Mouse (Mus musculus): ENCODE results near the gene Olfr689.
"Not testable (repeated sequence)": the region's sequence is repeated elsewhere in the genome, so short reads cannot be mapped to it uniquely, and the experiment has no call there.

The Olfr689 gene

GRCm38 (mm10) chr7:105310865-105311264 is at the start of gene Olfr689:
TSS of gene Olfr689 (plus strand) at chr7:105311165.
- DNase-seq (ENCODE audit: low read depth, low spot score) = no peak

GRCm38 (mm10) chr7:105272426-105272825 is 38.5 kb upstream of the Olfr689 start:
- no peak for DNase-seq (ENCODE audit: low read depth, low spot score)

- no peak for DNase-seq (ENCODE audit: low read depth, low spot score)
Measured at GRCm38 (mm10) chr7:105287795-105288194, 23.2 kb upstream of the Olfr689 start, which contains the start of gene Olfr688. TSS of gene Olfr688 (plus strand) at chr7:105288095.

- no peak for DNase-seq (ENCODE audit: low read depth, low spot score)
Measured at GRCm38 (mm10) chr7:105290051-105290450, 20.9 kb upstream of the Olfr689 start.

- DNase-seq (ENCODE audit: low read depth, low spot score) = no peak
Measured at GRCm38 (mm10) chr7:105325302-105325701, 14.3 kb downstream of the Olfr689 start.

GRCm38 (mm10) chr7:105334004-105334403 is 23.0 kb downstream of the Olfr689 start, which contains the start of gene Olfr690:
TSS of gene Olfr690 (minus strand) at chr7:105334104.
- no peak for DNase-seq (ENCODE audit: low read depth, low spot score)

- DNase-seq (ENCODE audit: low read depth, low spot score) = no peak
Measured at GRCm38 (mm10) chr7:105342170-105342569, 31.2 kb downstream of the Olfr689 start, which contains the start of gene Olfr691. TSS of gene Olfr691 (minus strand) at chr7:105342270.

- DNase-seq (ENCODE audit: low read depth, low spot score) = no peak
Measured at GRCm38 (mm10) chr7:105342752-105343151, 31.8 kb downstream of the Olfr689 start.

GRCm38 (mm10) chr7:105356064-105356463 is 45.1 kb downstream of the Olfr689 start:
- not testable (repeated sequence) for DNase-seq (ENCODE audit: low read depth, low spot score)

- DNase-seq (ENCODE audit: low read depth, low spot score) = not testable (repeated sequence)
Measured at GRCm38 (mm10) chr7:105356487-105356886, 45.5 kb downstream of the Olfr689 start.

GRCm38 (mm10) chr7:105361713-105362112 is 50.7 kb downstream of the Olfr689 start:
- DNase-seq (ENCODE audit: low read depth, low spot score) = no peak

- DNase-seq (ENCODE audit: low read depth, low spot score) = no peak
Measured at GRCm38 (mm10) chr7:105367268-105367667, 56.3 kb downstream of the Olfr689 start.

- no peak for DNase-seq (ENCODE audit: low read depth, low spot score)
Measured at GRCm38 (mm10) chr7:105367930-105368329, 57.0 kb downstream of the Olfr689 start, which contains the start of gene Olfr692. TSS of gene Olfr692 (plus strand) at chr7:105368230.

- DNase-seq (ENCODE audit: low read depth, low spot score) = no peak
Measured at GRCm38 (mm10) chr7:105368521-105368920, 57.6 kb downstream of the Olfr689 start.

All from retina, adult 2 months (tissue).